Mouse (Mus musculus) lung, embryonic 14.5 days (tissue): Measurements from ENCODE around the gene Ezh2. TPM values are rescaled to one million over a fixed set of nuclear protein-coding genes. Genes with fewer than 3 reads are reported as not detected.

Experiments
- ATAC-seq: fragments of 200-750 bp; cut with Nextera tagmentation; 2 replicates; pipeline ENCODE4 v1.8.0; 2017; ENCODE audit warnings: mild to moderate bottlenecking, moderate TSS enrichment, moderate library complexity; ENCODE audit not compliant: insufficient read depth
- DNase-seq: peaks from one replicate; pipeline ENCODE4 v3.0.0-alpha.2; 2015
- H3K27ac ChIP-seq: fragments of 300-500 bp; sonication (generic); 2 replicates; pipeline ENCODE4 v1.5.1; 2014; ENCODE audit warnings: low read depth, mild to moderate bottlenecking, moderate library complexity
- H3K27me3 ChIP-seq: fragments of 300-500 bp; sonication (generic); 2 replicates; pipeline ENCODE4 v1.6.1; 2014; ENCODE audit warnings: low read length, control low read depth; ENCODE audit not compliant: insufficient read depth
- H3K36me3 ChIP-seq: fragments of 300-500 bp; sonication (generic); 2 replicates; pipeline ENCODE4 v1.6.1; 2014; ENCODE audit warnings: control low read depth; ENCODE audit not compliant: insufficient read depth
- H3K4me1 ChIP-seq: fragments of 300-500 bp; sonication (generic); 2 replicates; pipeline ENCODE4 v1.6.1; 2014; ENCODE audit warnings: antibody characterized with exemption, control low read depth; ENCODE audit not compliant: insufficient read depth
- H3K4me2 ChIP-seq: fragments of 300-500 bp; sonication (generic); 2 replicates; pipeline ENCODE4 v1.6.1; 2014; ENCODE audit warnings: mild to moderate bottlenecking
- H3K4me3 ChIP-seq: fragments of 300-500 bp; sonication (generic); 2 replicates; pipeline ENCODE4 v1.5.1; 2014; ENCODE audit warnings: low read depth, low read length
- H3K9ac ChIP-seq: fragments of 300-500 bp; sonication (generic); 2 replicates; pipeline ENCODE4 v1.6.1; 2014
- H3K9me3 ChIP-seq: fragments of 300-500 bp; sonication (generic); 2 replicates; pipeline ENCODE4 v1.6.1; 2016; ENCODE audit warnings: low read depth, low read length, control low read depth
- CTCF ChIP-seq: IDR thresholded peaks from 2 replicates; pipeline ENCODE4 v1.5.1; 2016; ENCODE audit warnings: antibody characterized with exemption, low read depth
- WGBS: fragments of 180-500 bp; shearing (Covaris S2); extraction: QIAGEN DNeasy Blood & Tissue Kit; methylation state at CpG from one replicate; pipeline ENCODE4 v1.1.7; 2014; 5-methylcytosine and 5-hydroxymethylcytosine counted together
- polyA plus RNA-seq: library from polyadenylated mRNA; unstranded; fragments of >200 nt; fragmentation: Nextera tagmentation; extraction: Ambion mirVana; gene quantifications from 2 replicates; pipeline ENCODE4 v1.2.1, GENCODE M21; 2014

Gene Ezh2
- polyA plus RNA-seq, 1 experiment from 2014 or later = 102 TPM

GRCm38 (mm10) chr6:47572887-47573286, 22.3 kb downstream of the Ezh2 start:
- no peak for ATAC-seq
- Histone ChIP-seq H3K27me3 (no peaks in the 10 kb centered on the region), H3K4me2 (no peak overlapping the region), H3K4me1 (no peaks in the 10 kb centered on the region), H3K36me3 (peaks cover 57% of the 10 kb centered on the region), H3K4me3 (no peak overlapping the region), H3K27ac (no peak overlapping the region), H3K9ac (no peak overlapping the region), H3K9me3 (no peaks in the 10 kb centered on the region)
- TF ChIP-seq CTCF = no peak
- 81% methylated on average over 2 of the region's 2 CpGs for WGBS
- no peak for DNase-seq

- Histone ChIP-seq H3K36me3 (peaks cover 70% of the 10 kb centered on the region), H3K4me1 (no peaks in the 10 kb centered on the region), H3K9ac (no peak overlapping the region), H3K4me2 (no peak overlapping the region), H3K9me3 (no peaks in the 10 kb centered on the region), H3K27ac (no peak overlapping the region), H3K27me3 (no peaks in the 10 kb centered on the region), H3K4me3 (no peak overlapping the region)
- no peak for TF ChIP-seq CTCF
- DNase-seq = no peak
- WGBS = 88% methylated on average over 1 of the region's 1 CpGs
- no peak for ATAC-seq
Observed at GRCm38 (mm10) chr6:47565326-47566035, 29.7 kb downstream of the Ezh2 start.

GRCm38 (mm10) chr6:47561426-47561825, 33.7 kb downstream of the Ezh2 start:
- Histone ChIP-seq H3K4me3 (no peak overlapping the region), H3K9me3 (no peaks in the 10 kb centered on the region), H3K36me3 (peaks cover 72% of the 10 kb centered on the region), H3K27ac (no peak overlapping the region), H3K4me2 (no peak overlapping the region), H3K27me3 (no peaks in the 10 kb centered on the region), H3K4me1 (no peaks in the 10 kb centered on the region), H3K9ac (no peak overlapping the region)
- DNase-seq = peak; percentile 15
- ATAC-seq = no peak
- TF ChIP-seq CTCF = 0 out of 2 replicates have a peak, but pooled peaks have one; percentile 15
- WGBS = 78% methylated on average over 5 of the region's 5 CpGs

GRCm38 (mm10) chr6:47560846-47561245, 34.3 kb downstream of the Ezh2 start:
- Histone ChIP-seq H3K36me3 (peaks cover 75% of the 10 kb centered on the region), H3K9me3 (no peaks in the 10 kb centered on the region), H3K27me3 (no peaks in the 10 kb centered on the region), H3K4me1 (no peaks in the 10 kb centered on the region), H3K27ac (no peak overlapping the region), H3K4me3 (no peak overlapping the region), H3K4me2 (no peak overlapping the region), H3K9ac (no peak overlapping the region)
- DNase-seq (no peak), ATAC-seq (no peak)
- TF ChIP-seq CTCF = no peak
- WGBS = 85% methylated on average over 2 of the region's 2 CpGs

GRCm38 (mm10) chr6:47560407-47560806, 34.7 kb downstream of the Ezh2 start:
- DNase-seq (no peak), ATAC-seq (no peak)
- Histone ChIP-seq H3K4me3 (no peak overlapping the region), H3K9ac (no peak overlapping the region), H3K36me3 (peaks cover 75% of the 10 kb centered on the region), H3K4me1 (no peaks in the 10 kb centered on the region), H3K27me3 (no peaks in the 10 kb centered on the region), H3K9me3 (no peaks in the 10 kb centered on the region), H3K27ac (no peak overlapping the region), H3K4me2 (no peak overlapping the region)
- no peak for TF ChIP-seq CTCF

- 86% methylated on average over 2 of the region's 2 CpGs for WGBS
- TF ChIP-seq CTCF = no peak
- H3K27me3 ChIP-seq = no peaks in the 10 kb centered on the region
Observed at GRCm38 (mm10) chr6:47559287-47559686, 35.9 kb downstream of the Ezh2 start.

GRCm38 (mm10) chr6:47552280-47552679, 42.9 kb downstream of the Ezh2 start:
- H3K9me3 ChIP-seq = no peaks in the 10 kb centered on the region
- H3K9ac ChIP-seq = no peak overlapping the region
- no peaks in the 10 kb centered on the region for H3K4me1 ChIP-seq
- no peak overlapping the region for H3K27ac ChIP-seq
- peaks cover 82% of the 10 kb centered on the region for H3K36me3 ChIP-seq
- no peak for DNase-seq
- no peak for TF ChIP-seq CTCF
- no peak overlapping the region for H3K4me3 ChIP-seq
- 65% methylated on average over 4 of the region's 4 CpGs for WGBS
- no peaks in the 10 kb centered on the region for H3K27me3 ChIP-seq
- no peak for ATAC-seq
- no peak overlapping the region for H3K4me2 ChIP-seq

More at GRCm38 (mm10) chr6:47559287-47559686, 35.9 kb downstream of the Ezh2 start:
- Histone ChIP-seq H3K9me3 (no peaks in the 10 kb centered on the region), H3K4me3 (no peak overlapping the region), H3K36me3 (peaks cover 81% of the 10 kb centered on the region), H3K4me2 (no peak overlapping the region), H3K9ac (no peak overlapping the region), H3K27ac (no peak overlapping the region), H3K4me1 (no peaks in the 10 kb centered on the region)
- no peak for DNase-seq
- no peak for ATAC-seq
